Mouse (Mus musculus): Measurements from ENCODE around the gene Gm37240.

DNA sequence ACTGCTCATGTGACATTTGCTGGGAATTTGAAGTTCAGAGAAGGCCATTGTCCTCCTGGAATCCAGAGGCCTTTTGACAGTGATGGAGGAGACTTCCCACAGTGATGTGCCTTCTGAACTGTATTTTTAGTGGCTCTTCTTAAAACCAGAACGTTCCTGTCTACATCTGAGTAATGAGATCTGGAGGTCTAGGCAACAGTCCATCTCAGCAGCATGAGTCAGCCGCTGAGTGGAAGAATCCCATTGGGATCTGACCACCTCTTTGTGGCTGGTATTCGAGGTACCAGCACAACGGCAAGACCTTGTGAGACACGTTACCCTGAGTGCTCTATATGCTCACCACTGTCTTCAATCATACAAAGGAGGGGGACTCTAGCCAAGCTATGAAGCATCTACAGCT lies 723.9 kb downstream of the Gm37240 start:
- no peak for TF ChIP-seq CTCF (IDR thresholded peaks at IDR 0.05; ENCODE audit: insufficient read depth, low read depth, low read length)
- no peak for TF ChIP-seq POLR2A (IDR thresholded peaks at IDR 0.05; ENCODE audit: insufficient read depth, low read depth, low read length)

Measured in olfactory bulb, adult 2 months (tissue).